Mouse (Mus musculus) olfactory bulb, adult 2 months (tissue): ENCODE data around the gene Ofd1. TPM values are rescaled to one million over a fixed set of nuclear protein-coding genes. Genes with fewer than 3 reads are reported as not detected.

ENCODE experiments used
- H3K27ac ChIP-seq: fragments of 200-500 bp; 2 replicates; pipeline ENCODE4 v1.5.1; 2012; ENCODE audit warnings: low read depth, low read length; ENCODE audit not compliant: insufficient read depth
- H3K4me1 ChIP-seq: fragments of 200-500 bp; 2 replicates; pipeline ENCODE4 v1.6.1; 2012; ENCODE audit warnings: low read length; ENCODE audit not compliant: control insufficient read depth, insufficient read depth
- H3K4me3 ChIP-seq: fragments of 200-500 bp; 2 replicates; pipeline ENCODE4 v1.5.1; 2012; ENCODE audit warnings: mild to moderate bottlenecking, low read depth, low read length, moderate library complexity; ENCODE audit not compliant: insufficient read depth
- CTCF ChIP-seq: fragments of 200-500 bp; IDR thresholded peaks from 2 replicates; pipeline ENCODE4 v1.5.1; 2012; ENCODE audit warnings: low read depth, mild to moderate bottlenecking, low read length, moderate library complexity; ENCODE audit not compliant: insufficient read depth
- POLR2A ChIP-seq: fragments of 200-500 bp; IDR thresholded peaks from 2 replicates; pipeline ENCODE4 v1.6.1; 2012; ENCODE audit warnings: mild to moderate bottlenecking, low read depth, low read length, moderate library complexity; ENCODE audit not compliant: insufficient read depth
- WGBS: fragments of 180-500 bp; shearing (Covaris S2); methylation state at CpG from one replicate; pipeline ENCODE4 v1.1.7; 2018; 5-methylcytosine and 5-hydroxymethylcytosine counted together
- polyA plus RNA-seq: library from polyadenylated mRNA; stranded (reverse); fragments of >200 nt; gene quantifications from 2 replicates; pipeline ENCODE4 v1.2.4, GENCODE M21; 2012; ENCODE audit warnings: low replicate concordance; ENCODE audit not compliant: missing spikeins, insufficient read depth, insufficient read length

Gene Ofd1
- polyA plus RNA-seq = not detected in 2 replicates

DNA sequence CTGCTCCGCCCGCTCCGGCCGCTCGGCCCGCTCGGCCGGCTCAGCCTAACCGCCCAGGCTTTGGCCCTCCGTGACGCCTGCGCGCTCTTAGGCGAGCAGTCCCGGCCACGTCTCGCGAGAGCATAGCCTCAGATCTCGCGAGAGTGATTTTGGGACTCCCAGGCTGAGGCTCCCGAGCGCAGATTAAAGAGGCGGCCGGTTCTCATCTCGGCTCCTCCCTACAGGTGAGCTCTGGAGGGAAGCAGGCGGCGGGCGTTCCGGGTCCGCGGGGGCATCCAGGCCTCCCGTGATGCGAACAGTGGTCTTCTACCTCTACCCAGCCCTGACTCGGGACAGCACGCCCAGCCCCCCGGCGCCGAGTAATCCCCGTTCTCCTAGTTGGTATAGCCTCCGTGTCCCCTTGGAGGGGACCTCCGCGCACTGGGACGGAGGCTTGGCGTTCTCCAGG is at the start of gene Ofd1:
TSS of gene Ofd1 (minus strand) at position 89 of the 448 bp plus-strand sequence.
- Histone ChIP-seq H3K4me3 (peak within 1 kb of the TSS; percentile 80), H3K4me1 (no peaks in the 10 kb centered on the region), H3K27ac (peak within 1 kb of the TSS; percentile 5; the same call in 1 of the 2 replicates)
- TF ChIP-seq CTCF (no peak), POLR2A (peak; percentile 79)
- 9% methylated on average over 44 of the region's 44 CpGs for WGBS

DNA sequence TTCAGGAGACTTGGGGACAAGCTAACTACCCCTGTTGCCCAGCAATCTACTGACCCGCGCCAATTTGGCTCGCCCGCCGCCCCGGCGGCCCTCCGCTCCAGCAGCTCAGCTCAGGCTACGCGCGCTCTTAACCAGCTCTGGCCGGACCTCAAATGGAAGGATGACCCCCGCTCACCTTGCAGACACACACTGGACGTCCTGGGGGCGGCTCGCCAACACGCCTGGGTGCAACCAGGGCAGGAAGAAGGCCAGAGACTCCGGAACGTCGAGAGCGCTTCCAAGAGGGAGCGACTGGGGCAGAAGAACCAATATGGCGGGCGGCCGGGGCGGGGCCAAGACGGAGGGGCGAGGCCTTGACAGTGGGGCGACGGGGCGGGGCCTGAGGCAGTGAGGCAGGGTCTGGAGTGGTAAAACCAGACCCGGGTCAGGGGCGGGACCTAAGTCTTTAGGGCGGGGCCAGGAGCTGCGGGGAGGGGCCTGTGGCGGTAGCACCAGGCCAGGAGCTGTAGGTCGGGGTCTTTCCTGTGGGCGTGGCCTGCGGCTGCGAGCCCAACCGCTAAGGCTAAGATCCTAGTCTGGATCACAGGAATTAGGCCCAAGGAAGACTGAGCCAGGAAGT is 39.0 kb upstream of the Ofd1 start, which contains the start of gene Rab9:
TSS of gene Rab9 (minus strand) at position 503 of the 619 bp plus-strand sequence.
- peak within 1 kb of the TSS; percentile 87 for H3K27ac ChIP-seq
- H3K4me1 ChIP-seq = no peaks in the 10 kb centered on the region
- 21% methylated on average over 41 of the region's 41 CpGs for WGBS
- H3K4me3 ChIP-seq = peak within 1 kb of the TSS; percentile 98
- TF ChIP-seq POLR2A = peak; percentile 68
- no peak for TF ChIP-seq CTCF

DNA sequence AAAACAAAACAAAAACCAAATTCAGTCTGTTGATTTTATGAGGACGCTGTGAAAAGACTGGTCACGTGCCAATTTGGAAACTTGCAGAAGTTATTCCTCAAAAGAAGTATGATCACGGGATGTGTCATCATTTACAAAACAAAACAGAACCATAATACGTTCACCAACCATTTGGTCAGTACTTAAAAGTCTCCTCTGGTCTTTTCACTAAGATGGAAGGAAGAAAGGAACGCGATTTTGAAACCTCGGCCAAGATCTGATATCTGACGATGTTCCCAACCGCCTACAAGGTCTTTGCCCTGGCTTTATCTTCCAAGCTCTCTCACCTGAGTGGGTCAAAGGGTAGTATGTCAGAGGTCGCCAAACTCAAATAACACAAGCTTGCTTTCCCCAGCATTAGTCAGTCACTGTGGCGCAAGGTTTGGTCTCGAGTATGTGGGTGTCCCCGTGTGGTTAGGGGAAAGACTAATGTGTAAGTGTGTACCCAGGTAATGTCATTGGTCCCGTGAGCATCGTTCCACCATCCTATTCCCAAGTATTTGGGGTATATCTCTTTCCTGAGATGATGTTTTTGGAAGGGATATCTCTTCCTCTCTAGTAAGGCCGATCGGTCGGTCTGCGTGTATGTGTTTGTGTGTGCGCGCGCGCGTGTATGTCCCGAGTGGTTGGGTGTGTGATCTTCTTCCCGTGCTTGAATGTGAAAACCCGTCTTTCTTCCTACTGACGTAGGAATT is 38.3 kb upstream of the Ofd1 start:
- 25% methylated on average over 28 of the region's 28 CpGs for WGBS

DNA sequence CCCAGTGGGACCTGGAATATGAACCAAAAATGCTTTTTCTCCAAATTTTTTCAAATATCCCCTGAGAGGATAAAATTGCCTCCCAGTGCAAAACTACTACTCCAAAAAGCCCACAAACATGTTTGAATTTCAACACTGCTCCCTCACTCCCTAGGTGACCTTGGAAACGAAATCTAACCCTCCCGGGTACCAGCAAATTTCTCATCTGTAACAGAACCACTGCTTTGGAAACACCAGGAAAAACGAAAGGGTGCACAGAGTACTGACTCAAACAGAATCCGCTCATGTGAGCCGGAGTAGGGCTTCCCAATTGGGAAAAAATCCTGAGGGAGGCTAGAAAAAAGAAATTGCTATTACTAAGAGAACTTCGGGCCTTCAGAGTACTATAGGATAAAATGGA is 36.9 kb upstream of the Ofd1 start:
- H3K4me3 ChIP-seq = no peak overlapping the region
- WGBS = 26% methylated on average over 6 of the region's 6 CpGs
- H3K27ac ChIP-seq = no peak overlapping the region

More for the DNA sequence above, 38.3 kb upstream of the Ofd1 start:
- no peak for TF ChIP-seq POLR2A
- no peak for TF ChIP-seq CTCF
- H3K4me3 ChIP-seq = peak overlapping the region; percentile 98
- H3K27ac ChIP-seq = peak overlapping the region; percentile 87; the same call in 1 of the 2 replicates
- no peaks in the 10 kb centered on the region for H3K4me1 ChIP-seq

DNA sequence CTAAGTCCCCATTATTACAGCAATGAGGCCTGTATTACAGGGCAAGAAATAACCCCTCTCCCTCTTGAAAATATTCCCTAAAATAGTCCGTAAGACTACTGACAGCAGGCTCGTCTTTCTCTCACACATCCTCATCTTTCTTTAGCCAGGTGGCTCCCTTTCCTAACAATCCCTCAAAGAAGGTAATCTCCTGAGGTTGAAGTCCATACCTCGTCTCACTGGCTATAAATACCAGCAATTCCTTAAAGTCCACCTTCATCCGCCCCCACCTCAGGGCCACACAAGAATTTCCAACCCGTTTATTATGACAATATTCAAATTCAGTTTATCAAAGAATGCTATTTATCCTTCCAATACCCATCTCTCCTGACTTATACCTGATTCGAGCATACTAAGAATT is 32.1 kb upstream of the Ofd1 start:
- 85% methylated on average over 6 of the region's 6 CpGs for WGBS
- Histone ChIP-seq H3K4me3 (no peak overlapping the region), H3K4me1 (no peaks in the 10 kb centered on the region), H3K27ac (no peak overlapping the region)
- no peak for TF ChIP-seq CTCF
- no peak for TF ChIP-seq POLR2A

More for the DNA sequence above, 36.9 kb upstream of the Ofd1 start:
- TF ChIP-seq CTCF = no peak
- TF ChIP-seq POLR2A = no peak
- H3K4me1 ChIP-seq = no peaks in the 10 kb centered on the region

DNA sequence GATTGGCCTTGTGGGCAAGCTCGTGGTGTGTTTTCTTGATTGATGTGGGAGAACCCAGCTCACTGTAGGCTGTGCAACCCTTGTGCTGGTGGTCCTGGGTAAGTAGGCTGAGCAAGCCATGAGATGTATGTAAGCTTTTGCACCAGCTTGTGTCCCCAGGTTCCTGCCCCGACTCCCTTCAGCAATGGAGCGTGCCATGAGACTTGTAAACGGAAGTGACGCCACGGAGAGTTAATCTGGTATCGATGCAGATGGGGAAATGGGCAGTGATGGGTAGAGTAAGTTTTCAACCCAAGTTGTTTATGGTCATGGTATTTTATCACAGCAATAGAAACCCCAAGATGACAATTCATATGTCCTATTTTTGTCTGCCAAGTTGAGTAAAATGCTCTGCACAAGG is 27.8 kb upstream of the Ofd1 start:
- WGBS = 93% methylated on average over 7 of the region's 7 CpGs
- Histone ChIP-seq H3K4me3 (no peak overlapping the region), H3K4me1 (no peaks in the 10 kb centered on the region), H3K27ac (no peak overlapping the region)
- TF ChIP-seq POLR2A (no peak), CTCF (no peak)

DNA sequence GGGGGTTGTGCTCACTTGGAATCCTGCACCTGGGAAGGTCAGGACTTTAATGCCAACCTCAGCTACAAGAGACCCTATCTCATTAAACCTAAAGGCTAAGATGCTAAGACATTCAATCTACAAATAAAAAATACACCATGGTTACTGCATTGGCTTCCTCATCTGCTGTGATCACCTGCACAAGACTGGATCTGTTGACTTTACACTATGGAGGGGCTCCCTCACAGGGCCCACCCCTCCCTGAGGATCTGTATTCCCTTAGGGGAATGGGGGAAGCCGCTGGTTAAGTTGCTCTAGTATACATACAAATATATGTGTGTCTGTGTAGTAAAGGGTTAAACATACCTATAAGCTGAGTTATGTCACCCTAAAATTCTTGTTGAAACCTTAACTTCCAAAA is 15.0 kb upstream of the Ofd1 start:
- TF ChIP-seq POLR2A (no peak), CTCF (no peak)
- WGBS = 96% methylated on average over 1 of the region's 1 CpGs
- Histone ChIP-seq H3K27ac (no peak overlapping the region), H3K4me1 (no peaks in the 10 kb centered on the region), H3K4me3 (no peak overlapping the region)

DNA sequence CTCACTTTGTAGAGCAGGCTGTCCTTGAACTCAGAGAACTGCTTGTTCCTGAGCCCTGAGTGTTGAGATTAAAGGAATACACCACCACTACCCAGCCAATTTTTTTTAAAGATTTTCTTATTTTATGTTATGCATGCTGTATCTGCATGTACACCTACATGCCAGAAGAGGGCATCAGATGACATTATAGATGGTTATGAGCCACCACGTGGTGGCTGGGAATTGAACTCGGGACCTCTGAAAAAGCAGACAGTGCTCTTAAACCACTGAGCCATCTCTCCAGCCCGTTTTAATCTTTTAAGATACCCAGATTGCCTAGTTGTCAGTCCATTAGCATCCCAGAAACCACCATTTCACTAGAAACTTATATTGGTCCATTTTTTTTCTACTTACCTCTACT is 13.8 kb upstream of the Ofd1 start:
- no peaks in the 10 kb centered on the region for H3K4me1 ChIP-seq
- no peak overlapping the region for H3K4me3 ChIP-seq
- H3K27ac ChIP-seq = no peak overlapping the region
- TF ChIP-seq POLR2A (no peak), CTCF (no peak)
- 77% methylated on average over 3 of the region's 3 CpGs for WGBS

DNA sequence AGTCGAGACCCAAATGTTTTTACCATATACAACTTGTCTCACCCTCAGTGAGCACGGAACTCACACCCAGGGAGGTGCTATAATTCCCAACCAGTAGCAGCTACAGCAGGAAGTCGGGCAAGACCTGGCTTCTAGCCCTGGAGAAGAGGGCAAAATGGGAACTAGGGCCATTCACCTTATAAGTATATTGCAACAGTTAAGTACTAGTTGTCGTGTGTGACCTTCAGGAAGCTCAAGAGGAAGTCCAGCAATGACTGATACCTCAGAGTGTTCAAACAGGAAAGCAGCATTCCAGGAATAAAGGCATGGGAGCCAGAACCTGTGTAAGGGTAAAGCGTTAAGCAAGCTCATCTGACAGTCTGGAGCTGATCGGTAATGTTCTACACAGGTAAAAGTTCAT is 13.0 kb upstream of the Ofd1 start:
- Histone ChIP-seq H3K4me1 (no peaks in the 10 kb centered on the region), H3K27ac (no peak overlapping the region), H3K4me3 (no peak overlapping the region)
- TF ChIP-seq POLR2A (no peak), CTCF (no peak)
- WGBS = 82% methylated on average over 6 of the region's 6 CpGs
